Mouse (Mus musculus): ENCODE measurements around the gene Ackr3.
A peak's percentile ranks its signal among the peaks of the same experiment; 100 is the strongest.

Ackr3 gene

GRCm38 (mm10) chr1:90228323-90228697 lies 24.5 kb downstream of the Ackr3 start:
- DNase-seq (ENCODE audit: low read depth), result no peak

- DNase-seq (ENCODE audit: low read depth), result no peak
Measured at GRCm38 (mm10) chr1:90230611-90231010, 26.8 kb downstream of the Ackr3 start.

GRCm38 (mm10) chr1:90231591-90232490 lies 28.1 kb downstream of the Ackr3 start:
- DNase-seq (ENCODE audit: low read depth), result peak; percentile 42

- no peak for DNase-seq (ENCODE audit: low read depth)
Measured at GRCm38 (mm10) chr1:90232491-90232885, 28.7 kb downstream of the Ackr3 start.

- peak; percentile 87 for DNase-seq (ENCODE audit: low read depth)
Measured at GRCm38 (mm10) chr1:90234620-90235054, 30.9 kb downstream of the Ackr3 start.

GRCm38 (mm10) chr1:90236640-90237039 lies 32.9 kb downstream of the Ackr3 start:
- no peak for DNase-seq (ENCODE audit: low read depth)

GRCm38 (mm10) chr1:90238095-90238888 lies 34.5 kb downstream of the Ackr3 start:
- DNase-seq (ENCODE audit: low read depth), result peak; percentile 43

- peak; percentile 43 for DNase-seq (ENCODE audit: low read depth)
Measured at GRCm38 (mm10) chr1:90239336-90240225, 35.8 kb downstream of the Ackr3 start.

- DNase-seq (ENCODE audit: low read depth), result no peak
Measured at GRCm38 (mm10) chr1:90240287-90240686, 36.5 kb downstream of the Ackr3 start.

- DNase-seq (ENCODE audit: low read depth), result no peak
Measured at GRCm38 (mm10) chr1:90242444-90242989, 38.7 kb downstream of the Ackr3 start.

- no peak for DNase-seq (ENCODE audit: low read depth)
Measured at GRCm38 (mm10) chr1:90244537-90244936, 40.8 kb downstream of the Ackr3 start.

- DNase-seq (ENCODE audit: low read depth), result no peak
Measured at GRCm38 (mm10) chr1:90245533-90245932, 41.8 kb downstream of the Ackr3 start.

- DNase-seq (ENCODE audit: low read depth), result no peak
Measured at GRCm38 (mm10) chr1:90246035-90246434, 42.3 kb downstream of the Ackr3 start.

GRCm38 (mm10) chr1:90246800-90247199 lies 43.0 kb downstream of the Ackr3 start:
- DNase-seq (ENCODE audit: low read depth), result no peak

GRCm38 (mm10) chr1:90247234-90247633 lies 43.5 kb downstream of the Ackr3 start:
- no peak for DNase-seq (ENCODE audit: low read depth)

- DNase-seq (ENCODE audit: low read depth), result no peak
Measured at GRCm38 (mm10) chr1:90247756-90248541, 44.2 kb downstream of the Ackr3 start.

- DNase-seq (ENCODE audit: low read depth), result no peak
Measured at GRCm38 (mm10) chr1:90248966-90249735, 45.4 kb downstream of the Ackr3 start.

GRCm38 (mm10) chr1:90250419-90250818 lies 46.6 kb downstream of the Ackr3 start:
- DNase-seq (ENCODE audit: low read depth), result no peak

GRCm38 (mm10) chr1:90251156-90251555 lies 47.4 kb downstream of the Ackr3 start:
- DNase-seq (ENCODE audit: low read depth), result no peak

GRCm38 (mm10) chr1:90253465-90253864 lies 49.7 kb downstream of the Ackr3 start:
- no peak for DNase-seq (ENCODE audit: low read depth)
